Mouse (Mus musculus) C2C12 (cell line): ENCODE measurements around the gene Lrrc3b.

ENCODE experiments used
- CTCF ChIP-seq: IDR thresholded peaks from one replicate; pipeline ENCODE4 v1.5.1; 2011; ENCODE audit not compliant: control insufficient read depth, insufficient read depth, insufficient read length
- MAX ChIP-seq: IDR thresholded peaks from one replicate; pipeline ENCODE4 v1.6.1; 2011; ENCODE audit warnings: mild to moderate bottlenecking, control low read depth
- USF1 ChIP-seq: IDR thresholded peaks from one replicate; pipeline ENCODE4 v1.6.1; 2011; ENCODE audit warnings: low read depth, mild to moderate bottlenecking, control low read depth, moderate library complexity

DNA sequence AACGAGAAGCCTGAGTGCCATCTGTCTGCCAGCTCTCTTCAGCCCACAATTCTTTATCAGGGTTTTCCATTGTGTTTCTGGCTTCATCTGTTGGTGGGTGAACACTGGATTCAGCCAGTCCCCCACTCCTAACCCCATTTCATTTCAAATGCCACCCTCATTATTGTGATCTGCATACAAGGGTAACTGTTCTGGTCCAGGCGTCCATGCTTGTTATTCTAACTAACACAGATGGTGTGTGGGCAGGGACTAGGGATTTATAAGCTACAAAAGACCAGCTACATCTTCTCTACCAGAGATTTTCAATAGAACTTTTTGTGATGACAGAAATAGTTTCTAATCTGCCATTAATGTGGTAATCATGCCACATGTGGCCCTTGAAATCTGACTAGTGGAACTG is 130.2 kb downstream of the Lrrc3b start:
- TF ChIP-seq CTCF (no peak), USF1 (no peak), MAX (no peak)
